Mouse (Mus musculus) frontal cortex, postnatal 36 days (tissue): Measurements from ENCODE around the gene Lce1k.
A peak's percentile ranks its signal among the peaks of the same experiment; 100 is the strongest.
"Not testable (repeated sequence)": the region's sequence is repeated elsewhere in the genome, so short reads cannot be mapped to it uniquely, and the experiment has no call there.

Experiments
- DNase-seq, 2 experiments: peaks; one replicate each; pipeline ENCODE4 v3.0.0; 2022; ENCODE audit warnings: low spot score in 2 of 2

Lce1k gene

DNA sequence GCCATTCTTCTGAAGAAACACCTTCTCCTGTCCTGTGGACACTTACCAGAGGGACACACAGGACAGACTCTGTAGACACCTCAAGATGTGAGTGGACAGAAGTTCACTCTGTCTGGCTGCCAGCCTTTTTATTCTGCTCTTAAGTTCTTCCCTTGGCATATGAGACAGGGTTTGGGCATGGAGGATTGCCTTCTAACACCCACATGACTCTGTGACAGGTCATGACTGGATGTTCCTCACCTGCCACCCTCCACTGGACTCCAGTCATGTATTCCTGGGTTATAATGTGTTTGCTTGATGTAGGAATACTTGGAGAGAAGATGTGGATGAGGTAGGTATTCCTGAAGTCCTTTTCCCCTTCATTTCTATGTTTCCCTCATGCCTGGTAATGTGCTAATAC is at the start of gene Lce1k:
Gene Lce1k, minus strand, starts transcription at position 101 of the 400 bp plus-strand sequence.
- no peak for DNase-seq

- DNase-seq: no peak
Measured at GRCm38 (mm10) chr3:92851186-92851585, 43.5 kb upstream of the Lce1k start, which contains the start of gene Lce1l. TSS of gene Lce1l (minus strand) at chr3:92851286.

DNA sequence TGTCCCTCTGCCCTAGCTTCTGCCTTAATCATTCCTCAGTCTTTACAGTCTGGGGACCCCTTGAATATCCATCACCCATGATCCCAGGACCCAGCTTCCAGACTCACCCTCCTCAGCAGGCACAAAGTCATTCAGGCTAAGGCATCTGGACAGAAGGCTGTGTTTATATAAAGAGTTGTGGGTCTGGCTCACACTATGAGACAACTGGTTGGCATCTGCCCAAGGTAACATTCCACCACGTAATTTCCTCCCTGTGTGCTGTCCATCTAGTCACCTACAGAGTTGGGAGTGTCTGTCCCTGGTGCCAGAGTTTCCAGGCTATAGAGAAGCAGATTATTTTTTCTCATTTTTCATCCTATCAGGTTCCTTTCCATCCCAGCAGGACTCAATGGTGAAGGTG is 19.4 kb upstream of the Lce1k start, which contains the start of gene Kprp:
Gene Kprp, minus strand, starts transcription at position 140 of the 400 bp plus-strand sequence.
- no peak for DNase-seq

DNA sequence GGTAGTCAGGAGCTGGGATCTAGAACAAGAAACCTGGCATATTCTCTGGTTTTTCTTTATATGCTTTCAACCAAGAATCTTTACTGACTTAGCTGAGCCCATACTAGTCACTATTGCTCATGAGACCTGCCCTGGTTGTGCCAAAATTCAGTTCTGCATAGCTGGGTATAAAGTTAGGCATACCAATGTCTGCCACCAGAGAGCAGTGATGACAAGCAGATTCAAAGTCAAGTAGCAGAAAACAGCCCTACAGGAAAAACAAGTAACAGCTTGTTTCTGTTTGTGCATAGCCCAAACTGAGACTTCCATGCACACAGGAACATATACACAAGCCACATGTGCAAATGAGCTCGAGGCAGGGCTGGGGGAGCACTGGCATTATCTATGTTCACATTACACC is 18.1 kb upstream of the Lce1k start:
- peak in 1 of 2 experiments; percentile 1 for DNase-seq

- not testable (repeated sequence) for DNase-seq
Measured at GRCm38 (mm10) chr3:92816036-92816435, 8.3 kb upstream of the Lce1k start.

DNA sequence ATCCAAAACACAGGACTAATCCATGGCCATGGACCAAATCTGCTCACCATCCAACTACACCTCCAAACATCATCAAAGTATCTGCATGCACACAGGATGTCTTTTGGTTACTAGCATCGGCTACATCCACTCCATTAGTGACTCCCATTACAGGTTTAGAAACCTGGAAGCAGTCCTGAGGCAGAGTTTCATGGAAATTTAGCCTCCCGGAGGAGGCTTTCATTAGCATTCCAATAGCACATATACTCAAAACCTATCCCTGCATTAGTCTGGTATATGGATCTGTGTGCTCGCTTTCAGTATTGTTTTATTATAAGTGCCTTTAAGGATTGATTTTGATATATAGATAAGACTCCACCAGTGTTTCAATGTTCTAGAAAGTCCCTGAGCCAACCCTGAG is 7.9 kb upstream of the Lce1k start:
- no peak for DNase-seq

GRCm38 (mm10) chr3:92790414-92790813 is 17.3 kb downstream of the Lce1k start, which contains the start of gene Lce1j:
TSS of gene Lce1j (minus strand) at chr3:92790514.
- no peak for DNase-seq

GRCm38 (mm10) chr3:92778799-92779198 is 28.9 kb downstream of the Lce1k start, which contains the start of gene Lce1i:
TSS of gene Lce1i (minus strand) at chr3:92778899.
- no peak for DNase-seq

DNA sequence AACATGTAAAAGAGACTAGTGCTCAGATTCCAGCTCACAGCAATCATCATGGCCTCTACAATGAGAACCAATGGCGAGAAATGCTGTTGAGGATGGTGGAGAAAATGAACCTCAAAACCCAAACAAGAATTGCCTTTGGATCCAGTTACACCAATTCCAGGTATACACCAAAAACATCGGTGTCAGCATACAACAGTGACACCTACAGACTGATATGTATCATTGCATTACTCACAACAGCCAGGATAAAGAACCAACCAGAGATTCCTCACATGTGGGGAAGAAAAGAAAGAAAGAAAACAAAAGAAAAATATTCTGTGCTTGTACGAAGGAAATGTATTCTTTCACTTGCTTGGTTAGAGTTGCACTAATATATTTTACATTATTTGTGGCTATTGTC is 36.1 kb downstream of the Lce1k start:
- DNase-seq: no peak

DNA sequence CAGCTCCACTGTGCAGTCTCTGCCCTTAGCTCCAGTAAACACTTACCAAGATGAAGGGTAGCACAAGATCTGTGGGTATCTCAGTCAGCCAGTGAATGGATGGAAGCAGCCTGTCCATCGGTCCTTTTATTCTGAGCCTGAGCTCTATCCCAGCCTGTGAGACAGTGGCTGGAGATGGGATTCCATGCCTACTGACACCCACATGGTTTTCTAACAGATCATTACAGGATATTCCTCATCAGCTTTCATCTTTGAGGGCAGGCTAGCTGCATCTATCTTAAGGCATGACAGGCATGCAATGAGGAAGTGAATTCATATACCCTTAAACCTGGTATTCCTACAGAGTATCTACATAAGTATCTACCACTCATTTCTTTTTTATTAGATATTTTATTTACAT is 42.7 kb downstream of the Lce1k start, which contains the start of gene Lce1h:
Gene Lce1h, minus strand, starts transcription at position 101 of the 400 bp plus-strand sequence.
- DNase-seq: no peak
